Mouse (Mus musculus): Measurements from ENCODE around the gene Tssk2. TPM values are rescaled to one million over a fixed set of nuclear protein-coding genes. Genes with fewer than 3 reads are reported as not detected.

Tssk2 gene
- polyA plus RNA-seq (2015; fragmentation: Nextera tagmentation; extraction: Ambion mirVana) = not detected in 2 replicates

DNA sequence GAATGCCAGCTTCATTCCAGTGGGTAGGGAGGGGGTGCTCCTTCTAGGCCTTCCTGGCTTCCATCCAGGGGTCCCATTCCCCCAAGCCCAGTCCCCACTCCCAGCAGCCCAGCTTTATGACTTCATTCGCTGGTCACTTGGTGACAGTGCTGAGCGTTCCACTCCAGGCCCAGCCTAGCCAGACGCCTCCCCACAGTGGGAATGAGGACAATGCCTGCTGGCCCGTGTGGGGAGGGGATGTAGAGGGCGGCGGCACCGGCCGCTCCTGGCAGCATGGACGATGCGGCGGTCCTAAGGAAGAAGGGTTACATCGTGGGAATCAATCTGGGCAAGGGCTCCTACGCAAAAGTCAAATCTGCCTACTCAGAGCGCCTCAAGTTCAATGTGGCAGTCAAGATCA is at the start of gene Tssk2, which contains the start of gene Dgcr2:
Gene Tssk2 (plus strand): TSS at position 176 of the 400 bp plus-strand sequence.
Gene Dgcr2 (minus strand): TSS at position 101 of the 400 bp plus-strand sequence.
- no peak for ATAC-seq (ENCODE audit: low FRiP score, low read depth)
- H3K36me3 ChIP-seq = peaks cover 41% of the 10 kb centered on the region
- H3K9ac ChIP-seq = no peak within 1 kb of the TSS
- H3K27me3 ChIP-seq = no peaks in the 10 kb centered on the region
- WGBS = 90% methylated on average over 14 of the region's 14 CpGs
- H3K4me1 ChIP-seq (replicated peaks) = no peaks in the 10 kb centered on the region
- no peaks in the 10 kb centered on the region for H3K9me3 ChIP-seq
- no peak within 1 kb of the TSS for H3K27ac ChIP-seq (replicated peaks)
- H3K4me2 ChIP-seq = no peak within 1 kb of the TSS
- H3K4me3 ChIP-seq = no peak within 1 kb of the TSS

DNA sequence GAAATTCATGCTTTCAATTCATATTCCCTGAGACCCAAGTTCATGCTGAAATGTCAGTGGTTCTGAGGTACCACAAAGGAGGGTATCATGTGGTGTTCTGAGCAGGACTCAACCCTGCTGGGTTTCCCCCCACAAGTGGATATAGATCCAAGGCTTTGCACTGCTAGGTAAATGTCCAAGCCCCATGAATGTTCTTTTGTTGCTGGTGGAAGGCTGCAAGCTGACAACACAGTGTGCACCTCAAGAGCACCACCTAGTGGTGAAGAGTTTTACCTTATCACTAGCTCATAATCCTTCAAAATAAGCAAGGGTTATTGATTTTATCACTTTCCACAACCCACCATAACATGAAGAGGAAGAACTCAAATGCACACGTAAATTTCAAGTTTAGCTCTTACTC is 49.5 kb upstream of the Tssk2 start:
- Histone ChIP-seq H3K4me2 (no peak overlapping the region), H3K9ac (no peak overlapping the region), H3K4me1 (replicated peaks) (no peaks in the 10 kb centered on the region), H3K27ac (replicated peaks) (peak overlapping the region; percentile 45; the same call in 1 of the 2 replicates), H3K36me3 (peaks cover 79% of the 10 kb centered on the region), H3K9me3 (no peaks in the 10 kb centered on the region), H3K4me3 (no peak overlapping the region), H3K27me3 (no peaks in the 10 kb centered on the region)
- peak; percentile 63; the same call in 1 of the 2 replicates for ATAC-seq (ENCODE audit: low FRiP score, low read depth)
- 37% methylated on average over 1 of the region's 1 CpGs for WGBS

DNA sequence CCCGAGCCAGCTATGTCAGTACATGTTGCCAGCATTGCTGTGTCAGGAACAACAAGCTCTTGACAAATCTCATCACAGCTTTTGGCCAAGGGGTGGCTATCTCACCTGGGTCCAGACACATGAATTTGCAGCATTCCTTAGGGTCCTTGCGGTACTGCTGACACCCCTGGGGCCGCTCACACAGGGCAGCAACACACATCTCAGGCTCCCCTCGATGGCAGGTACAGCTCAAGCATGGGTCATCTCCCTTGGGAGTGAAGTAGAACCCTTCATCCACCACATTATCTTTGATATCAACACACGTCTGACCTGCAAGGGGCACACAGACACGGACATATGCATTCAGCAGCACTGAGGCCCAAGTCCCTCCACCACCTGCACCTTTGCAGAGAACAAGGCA is 49.0 kb upstream of the Tssk2 start:
- Histone ChIP-seq H3K27ac (replicated peaks) (no peak overlapping the region), H3K4me3 (no peak overlapping the region), H3K36me3 (peaks cover 80% of the 10 kb centered on the region), H3K4me2 (no peak overlapping the region), H3K9me3 (no peaks in the 10 kb centered on the region), H3K27me3 (no peaks in the 10 kb centered on the region), H3K9ac (no peak overlapping the region), H3K4me1 (replicated peaks) (no peaks in the 10 kb centered on the region)
- peak; percentile 45; the same call in 1 of the 2 replicates for ATAC-seq (ENCODE audit: low FRiP score, low read depth)
- 91% methylated on average over 6 of the region's 6 CpGs for WGBS

DNA sequence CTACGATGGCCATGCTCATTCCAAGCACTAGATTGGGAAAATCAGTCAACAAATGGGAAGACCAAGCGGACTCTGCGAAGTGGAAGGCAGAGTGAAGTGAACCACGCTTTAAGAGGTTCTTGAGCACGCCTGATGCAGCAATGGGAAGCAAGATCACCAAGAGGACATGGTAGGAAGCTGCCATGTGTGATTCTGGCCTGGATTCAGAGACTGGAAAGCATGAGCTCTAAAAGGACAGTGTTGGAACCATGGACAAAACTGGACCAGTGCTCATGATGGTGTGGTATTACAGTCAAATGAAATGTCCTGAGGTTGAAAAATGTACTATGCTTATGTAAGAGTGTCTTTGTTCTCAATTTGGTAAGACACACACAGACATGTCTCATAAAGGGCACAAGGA is 47.1 kb upstream of the Tssk2 start:
- Histone ChIP-seq H3K27ac (replicated peaks) (no peak overlapping the region), H3K4me3 (no peak overlapping the region), H3K4me1 (replicated peaks) (no peaks in the 10 kb centered on the region), H3K9me3 (no peaks in the 10 kb centered on the region), H3K4me2 (no peak overlapping the region), H3K36me3 (peaks cover 75% of the 10 kb centered on the region), H3K27me3 (no peaks in the 10 kb centered on the region), H3K9ac (no peak overlapping the region)
- ATAC-seq (ENCODE audit: low FRiP score, low read depth) = no peak
- WGBS = 98% methylated on average over 5 of the region's 5 CpGs

DNA sequence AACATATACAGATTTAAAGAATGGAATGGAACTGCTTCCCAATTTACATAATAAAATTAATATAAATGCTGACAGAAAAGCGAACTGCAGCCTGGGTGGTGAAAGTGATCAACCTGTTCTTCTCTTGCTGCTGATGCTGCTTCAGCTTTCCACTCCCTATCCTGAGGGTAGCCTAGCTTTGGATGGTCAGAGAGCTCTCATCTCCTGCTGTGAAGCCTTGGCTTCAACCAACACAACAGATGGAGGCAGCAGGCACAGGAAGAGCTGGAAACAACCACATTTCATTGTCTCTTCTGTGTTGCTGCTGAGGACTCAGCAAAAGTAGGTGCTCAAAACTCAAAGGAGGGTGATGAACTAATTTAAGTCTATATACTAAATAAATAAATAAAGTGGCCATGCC is 46.6 kb upstream of the Tssk2 start:
- Histone ChIP-seq H3K4me3 (no peak overlapping the region), H3K4me2 (no peak overlapping the region), H3K27me3 (no peaks in the 10 kb centered on the region), H3K9ac (no peak overlapping the region), H3K36me3 (peaks cover 75% of the 10 kb centered on the region), H3K27ac (replicated peaks) (no peak overlapping the region), H3K4me1 (replicated peaks) (no peaks in the 10 kb centered on the region), H3K9me3 (no peaks in the 10 kb centered on the region)
- 92% methylated on average over 1 of the region's 1 CpGs for WGBS
- ATAC-seq (ENCODE audit: low FRiP score, low read depth) = no peak

DNA sequence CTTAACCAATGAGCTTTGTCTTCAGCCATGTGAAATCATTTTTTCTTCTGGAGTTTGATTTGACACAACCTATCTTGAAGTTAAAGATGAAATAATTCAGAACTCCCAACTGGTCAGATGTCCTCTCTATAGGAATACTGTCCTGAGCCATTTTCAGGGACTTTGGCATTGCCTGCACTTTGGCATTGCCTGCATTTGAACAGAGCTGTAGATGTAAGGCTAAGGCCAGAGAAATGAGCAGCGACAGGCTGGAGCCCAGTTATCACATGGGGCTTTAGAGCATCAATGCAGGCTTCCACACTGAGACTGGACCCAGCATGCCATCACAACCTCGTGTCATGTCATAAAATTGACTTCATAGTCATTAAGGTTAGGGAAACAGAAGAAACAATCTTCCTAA is 45.2 kb upstream of the Tssk2 start:
- 84% methylated on average over 2 of the region's 2 CpGs for WGBS
- H3K4me3 ChIP-seq = no peak overlapping the region
- no peak overlapping the region for H3K9ac ChIP-seq
- H3K4me1 ChIP-seq (replicated peaks) = no peaks in the 10 kb centered on the region
- no peak overlapping the region for H3K27ac ChIP-seq (replicated peaks)
- peaks cover 79% of the 10 kb centered on the region for H3K36me3 ChIP-seq
- H3K4me2 ChIP-seq = no peak overlapping the region
- H3K27me3 ChIP-seq = no peaks in the 10 kb centered on the region
- no peaks in the 10 kb centered on the region for H3K9me3 ChIP-seq
- ATAC-seq (ENCODE audit: low FRiP score, low read depth) = no peak

DNA sequence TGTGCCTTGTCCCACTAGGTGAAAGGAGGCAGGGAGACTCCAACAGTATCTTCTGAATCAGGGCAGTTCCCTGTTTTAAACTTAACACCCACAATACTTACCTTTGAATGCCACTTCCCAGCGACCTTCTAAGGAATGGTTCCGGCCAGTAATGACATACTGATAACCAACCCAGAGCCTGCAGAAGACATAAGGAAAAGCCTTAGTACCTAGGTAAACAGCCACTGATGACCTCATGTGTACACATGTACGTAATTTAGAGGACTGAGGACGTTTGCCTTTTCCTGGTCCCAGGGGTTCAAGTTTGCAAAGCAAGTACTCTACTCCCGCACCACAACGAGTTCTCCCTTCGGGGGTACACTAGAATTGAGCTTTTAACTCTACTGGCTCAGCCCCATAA is 41.3 kb upstream of the Tssk2 start:
- no peak for ATAC-seq (ENCODE audit: low FRiP score, low read depth)
- H3K27ac ChIP-seq (replicated peaks) = no peak overlapping the region
- 93% methylated on average over 7 of the region's 7 CpGs for WGBS
- no peak overlapping the region for H3K4me3 ChIP-seq
- H3K27me3 ChIP-seq = no peaks in the 10 kb centered on the region
- no peak overlapping the region for H3K4me2 ChIP-seq
- H3K9ac ChIP-seq = no peak overlapping the region
- H3K9me3 ChIP-seq = no peaks in the 10 kb centered on the region
- peaks cover 64% of the 10 kb centered on the region for H3K36me3 ChIP-seq
- H3K4me1 ChIP-seq (replicated peaks) = no peaks in the 10 kb centered on the region

DNA sequence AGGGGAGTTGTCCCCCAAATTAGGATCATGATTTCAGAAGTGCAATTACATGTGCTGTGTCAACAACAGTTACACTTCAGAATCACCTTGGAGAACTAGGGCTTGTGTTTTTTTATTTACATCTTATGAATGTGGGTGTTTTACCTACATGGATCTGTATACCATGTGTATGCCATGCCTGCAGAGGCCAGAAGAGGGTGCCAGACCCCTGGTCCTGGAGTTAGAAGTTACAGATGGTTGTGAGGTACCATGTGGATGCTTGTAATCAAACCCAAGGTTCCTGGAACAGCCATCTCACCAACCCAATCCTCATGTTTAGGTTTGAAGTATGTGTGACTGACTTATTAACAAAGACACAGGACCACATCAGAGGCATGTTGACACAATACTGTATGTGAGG is 39.8 kb upstream of the Tssk2 start:
- Histone ChIP-seq H3K4me2 (no peak overlapping the region), H3K4me1 (replicated peaks) (no peaks in the 10 kb centered on the region), H3K4me3 (no peak overlapping the region), H3K9ac (no peak overlapping the region), H3K27me3 (no peaks in the 10 kb centered on the region), H3K9me3 (no peaks in the 10 kb centered on the region), H3K27ac (replicated peaks) (no peak overlapping the region), H3K36me3 (peaks cover 54% of the 10 kb centered on the region)
- no peak for ATAC-seq (ENCODE audit: low FRiP score, low read depth)

DNA sequence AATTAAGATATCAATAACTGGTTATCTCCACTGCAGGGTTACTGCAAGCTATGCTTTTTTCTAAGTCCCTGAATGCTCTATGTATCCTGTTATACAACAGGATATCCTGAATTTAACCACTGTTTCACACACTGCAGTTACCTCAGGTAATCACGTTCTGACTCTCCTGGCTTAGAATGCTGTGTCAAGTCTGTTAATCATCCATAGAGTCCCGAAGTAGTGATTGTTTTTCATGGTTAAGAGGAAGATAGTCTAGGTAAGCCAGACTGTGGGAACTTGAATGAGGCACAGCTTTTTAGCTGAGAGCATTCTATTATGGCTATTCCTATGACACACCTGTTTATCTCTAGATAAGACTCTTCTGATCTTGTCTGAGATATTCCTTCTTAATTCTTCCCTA is 33.1 kb upstream of the Tssk2 start:
- no peak overlapping the region for H3K4me2 ChIP-seq
- peaks cover 10% of the 10 kb centered on the region; the same call in 1 of the 2 replicates for H3K36me3 ChIP-seq
- no peak overlapping the region for H3K9ac ChIP-seq
- H3K4me1 ChIP-seq (replicated peaks) = no peaks in the 10 kb centered on the region
- H3K27ac ChIP-seq (replicated peaks) = no peak overlapping the region
- no peaks in the 10 kb centered on the region for H3K27me3 ChIP-seq
- WGBS = 93% methylated on average over 2 of the region's 2 CpGs
- no peaks in the 10 kb centered on the region for H3K9me3 ChIP-seq
- no peak for ATAC-seq (ENCODE audit: low FRiP score, low read depth)
- no peak overlapping the region for H3K4me3 ChIP-seq

DNA sequence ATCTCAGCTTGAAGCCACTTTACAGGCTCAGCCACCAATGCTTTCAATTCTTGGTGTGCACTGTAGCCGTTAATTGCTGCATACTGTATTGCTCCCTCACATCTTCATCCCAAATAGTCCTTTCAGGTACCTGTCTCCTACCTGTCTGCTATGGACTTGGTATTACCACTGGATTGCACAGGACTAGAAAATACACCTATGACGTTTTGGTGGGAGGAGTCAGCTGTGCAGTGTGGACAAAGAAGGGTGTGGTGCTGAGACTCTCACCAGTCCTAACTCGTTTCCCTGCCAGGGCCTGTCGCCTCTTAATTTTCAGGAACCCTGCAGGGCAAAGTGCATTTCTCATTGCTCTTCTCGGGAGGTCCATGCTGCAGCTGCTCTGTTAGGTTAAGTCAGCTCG is 32.7 kb upstream of the Tssk2 start:
- WGBS = 63% methylated on average over 6 of the region's 6 CpGs
- Histone ChIP-seq H3K4me1 (replicated peaks) (no peaks in the 10 kb centered on the region), H3K27ac (replicated peaks) (no peak overlapping the region), H3K4me2 (no peak overlapping the region), H3K4me3 (no peak overlapping the region), H3K27me3 (no peaks in the 10 kb centered on the region), H3K9me3 (no peaks in the 10 kb centered on the region), H3K9ac (no peak overlapping the region), H3K36me3 (peaks cover 10% of the 10 kb centered on the region; the same call in 1 of the 2 replicates)
- ATAC-seq (ENCODE audit: low FRiP score, low read depth) = no peak

DNA sequence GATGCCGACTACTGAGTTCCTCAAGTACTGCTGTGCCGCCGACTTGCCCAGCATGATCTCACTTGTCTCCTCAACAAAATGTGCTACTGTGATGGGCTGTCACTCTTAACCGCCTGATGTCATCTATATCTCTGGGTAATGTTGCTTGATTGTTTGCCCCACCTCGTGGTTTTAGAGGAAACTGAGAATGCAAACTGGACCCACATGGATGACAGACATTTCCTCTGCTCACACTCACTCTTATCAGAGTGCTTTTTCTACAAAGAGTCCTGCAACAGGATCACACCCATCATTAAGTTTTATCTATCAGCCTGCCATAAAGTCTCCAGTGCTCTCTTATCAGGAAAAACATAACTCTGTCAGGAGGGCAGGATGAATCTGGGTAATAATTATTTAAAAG is 27.2 kb upstream of the Tssk2 start:
- 91% methylated on average over 5 of the region's 5 CpGs for WGBS
- H3K36me3 ChIP-seq = peaks cover 23% of the 10 kb centered on the region

DNA sequence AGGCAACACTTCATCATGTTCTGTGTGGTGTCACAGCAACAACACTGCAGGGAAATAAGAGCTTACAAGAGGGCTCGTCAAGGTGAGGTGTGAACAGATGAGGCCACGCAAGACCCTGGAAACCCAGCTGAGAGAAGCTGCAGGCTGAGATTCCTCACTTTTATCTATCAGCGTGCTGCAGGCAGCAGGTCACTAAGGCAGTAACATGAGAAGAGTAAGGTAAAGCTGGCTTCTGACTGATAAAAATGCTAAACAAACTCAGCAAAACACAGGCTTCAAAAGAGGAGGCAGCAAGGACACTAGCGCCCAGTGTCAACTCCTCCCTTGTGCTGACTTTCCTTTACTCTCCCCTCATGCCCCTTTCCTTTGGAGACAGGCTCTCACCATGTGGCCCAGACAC is 25.4 kb upstream of the Tssk2 start:
- no peak overlapping the region for H3K27ac ChIP-seq (replicated peaks)
- H3K9ac ChIP-seq = no peak overlapping the region
- WGBS = 72% methylated on average over 4 of the region's 4 CpGs
- no peak overlapping the region for H3K4me3 ChIP-seq
- H3K4me2 ChIP-seq = no peak overlapping the region
- ATAC-seq (ENCODE audit: low FRiP score, low read depth) = no peak
- no peaks in the 10 kb centered on the region for H3K4me1 ChIP-seq (replicated peaks)
- H3K36me3 ChIP-seq = peaks cover 23% of the 10 kb centered on the region
- H3K27me3 ChIP-seq = no peaks in the 10 kb centered on the region
- H3K9me3 ChIP-seq = no peaks in the 10 kb centered on the region

More for the DNA sequence above, 27.2 kb upstream of the Tssk2 start:
- Histone ChIP-seq H3K9me3 (no peaks in the 10 kb centered on the region), H3K9ac (no peak overlapping the region), H3K4me1 (replicated peaks) (no peaks in the 10 kb centered on the region), H3K27ac (replicated peaks) (no peak overlapping the region), H3K4me3 (no peak overlapping the region), H3K4me2 (no peak overlapping the region), H3K27me3 (no peaks in the 10 kb centered on the region)
- no peak for ATAC-seq (ENCODE audit: low FRiP score, low read depth)

DNA sequence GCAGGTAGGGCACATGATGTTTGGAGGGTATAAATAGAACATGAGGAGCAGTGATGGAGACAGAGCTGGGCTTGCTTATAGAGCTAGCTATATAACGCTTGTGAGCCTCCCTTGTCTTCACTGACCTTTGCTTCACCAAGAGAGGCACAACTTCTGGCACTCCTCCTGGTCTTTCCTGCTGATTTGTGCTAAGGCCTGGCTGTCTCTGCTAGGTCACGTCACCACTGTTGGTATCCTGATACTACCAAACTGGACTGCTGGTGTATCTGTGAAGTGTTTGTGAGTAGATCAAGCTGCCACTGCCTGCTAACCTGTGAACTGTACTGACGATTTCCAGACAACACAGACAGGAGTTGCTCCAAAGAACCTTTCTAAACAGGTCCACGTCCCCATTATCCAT is 23.3 kb upstream of the Tssk2 start:
- ATAC-seq (ENCODE audit: low FRiP score, low read depth) = no peak

More for the DNA sequence above, 23.3 kb upstream of the Tssk2 start:
- H3K27ac ChIP-seq (replicated peaks) = no peak overlapping the region
- no peaks in the 10 kb centered on the region for H3K9me3 ChIP-seq
- WGBS = 95% methylated on average over 4 of the region's 4 CpGs
- H3K4me1 ChIP-seq (replicated peaks) = no peaks in the 10 kb centered on the region
- no peak overlapping the region for H3K4me3 ChIP-seq
- no peaks in the 10 kb centered on the region for H3K27me3 ChIP-seq
- no peak overlapping the region for H3K4me2 ChIP-seq
- no peak overlapping the region for H3K9ac ChIP-seq
- peaks cover 14% of the 10 kb centered on the region for H3K36me3 ChIP-seq
